Mouse (Mus musculus) hindbrain, embryonic 13.5 days (tissue): ENCODE results near the gene Son. TPM values are rescaled to one million over a fixed set of nuclear protein-coding genes. Genes with fewer than 3 reads are reported as not detected.
A peak's percentile ranks its signal among the peaks of the same experiment; 100 is the strongest.

Source experiments
- ATAC-seq: fragments of 200-750 bp; cut with Nextera tagmentation; 2 replicates; pipeline ENCODE4 v1.8.0; 2017; ENCODE audit warnings: moderate TSS enrichment; ENCODE audit not compliant: low FRiP score
- H3K27ac ChIP-seq: fragments of 300-500 bp; sonication (generic); 2 replicates; pipeline ENCODE4 v1.5.1; 2015; ENCODE audit warnings: inconsistent platforms, mild to moderate bottlenecking, moderate library complexity
- H3K27me3 ChIP-seq: fragments of 300-500 bp; sonication (generic); 2 replicates; pipeline ENCODE4 v1.6.1; 2015; ENCODE audit warnings: mild to moderate bottlenecking, inconsistent platforms
- H3K36me3 ChIP-seq: fragments of 300-500 bp; sonication (generic); 2 replicates; pipeline ENCODE4 v1.6.1; 2015; ENCODE audit warnings: mild to moderate bottlenecking, inconsistent platforms
- H3K4me1 ChIP-seq: fragments of 300-500 bp; sonication (generic); replicated peaks from 2 replicates; pipeline ENCODE4 v1.6.1; 2015; ENCODE audit warnings: inconsistent platforms
- H3K4me2 ChIP-seq: fragments of 300-500 bp; sonication (generic); 2 replicates; pipeline ENCODE4 v1.6.1; 2015; ENCODE audit warnings: inconsistent platforms, mild to moderate bottlenecking, moderate library complexity
- H3K4me3 ChIP-seq: fragments of 300-500 bp; sonication (generic); 2 replicates; pipeline ENCODE4 v1.5.1; 2015; ENCODE audit warnings: mild to moderate bottlenecking, inconsistent platforms
- H3K9ac ChIP-seq: fragments of 300-500 bp; sonication (generic); 2 replicates; pipeline ENCODE4 v1.6.1; 2015; ENCODE audit warnings: mild to moderate bottlenecking, inconsistent platforms
- H3K9me3 ChIP-seq: fragments of 300-500 bp; sonication (generic); 2 replicates; pipeline ENCODE4 v1.6.1; 2016; ENCODE audit warnings: inconsistent platforms
- WGBS: fragments of 180-500 bp; shearing (Covaris S2); methylation state at CpG from one replicate; pipeline ENCODE4 v1.1.7; 2015; 5-methylcytosine and 5-hydroxymethylcytosine counted together
- polyA plus RNA-seq: library from polyadenylated mRNA; unstranded; fragments of >200 nt; fragmentation: Nextera tagmentation; extraction: Ambion mirVana; gene quantifications from 2 replicates; pipeline ENCODE4 v1.2.1, GENCODE M21; 2015

Son gene
- polyA plus RNA-seq, result 138 and 140 TPM in 2 replicates

DNA sequence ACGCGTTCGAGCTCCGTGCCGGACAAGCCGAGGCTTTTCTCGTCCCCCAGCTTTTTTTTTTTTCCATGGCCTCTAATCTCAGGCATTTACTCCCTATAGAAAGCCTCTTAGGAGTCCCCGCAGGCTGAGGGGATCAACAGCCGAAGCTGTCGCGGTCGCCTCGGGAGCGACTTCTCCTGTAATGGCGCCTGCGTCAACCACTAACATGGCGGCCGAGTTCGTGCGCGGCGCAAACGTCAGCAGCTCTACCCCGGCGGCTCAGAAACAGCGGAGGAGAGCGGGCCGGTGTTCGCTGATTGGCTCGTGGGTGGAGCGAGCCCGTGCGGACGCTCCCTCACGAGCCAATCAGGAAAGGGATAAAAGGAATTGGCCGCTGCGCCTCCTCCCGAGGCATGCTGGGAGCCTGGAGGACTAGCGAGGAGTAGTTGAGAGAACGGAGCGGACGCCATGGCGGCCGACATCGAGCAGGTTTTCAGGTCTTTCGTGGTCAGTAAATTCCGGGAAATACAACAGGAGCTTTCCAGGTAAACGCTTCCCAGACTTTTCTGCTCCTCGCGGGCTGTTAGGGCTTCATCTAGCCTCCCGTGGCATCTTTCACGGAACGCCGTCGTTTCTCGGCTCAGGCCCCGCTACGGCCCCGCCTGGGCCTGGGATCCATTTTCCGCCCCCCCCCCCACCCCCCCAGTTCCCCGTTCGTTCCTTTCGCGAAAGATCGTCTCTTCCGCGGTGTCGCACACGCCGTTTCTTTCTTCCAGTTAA, at the start of gene Son:
Gene Son, plus strand, starts transcription at position 46 of the 759 bp plus-strand sequence.
- under 1% methylated on average over 70 of the region's 70 CpGs for WGBS
- Histone ChIP-seq H3K9ac (peak within 1 kb of the TSS; percentile 91), H3K36me3 (peaks cover 16% of the 10 kb centered on the region), H3K27me3 (no peaks in the 10 kb centered on the region), H3K4me3 (peak within 1 kb of the TSS; percentile 73), H3K27ac (peak within 1 kb of the TSS; percentile 99), H3K9me3 (no peaks in the 10 kb centered on the region), H3K4me1 (peaks cover 25% of the 10 kb centered on the region), H3K4me2 (peak within 1 kb of the TSS; percentile 92)
- peak; percentile 97 for ATAC-seq

GRCm38 (mm10) chr16:91597672-91598010, 49.7 kb upstream of the Son start, which contains the start of gene Tmem50b:
Tmem50b (minus strand) TSS chr16:91597800.
- Histone ChIP-seq H3K9me3 (no peaks in the 10 kb centered on the region), H3K9ac (peak within 1 kb of the TSS; percentile 92), H3K4me2 (peak within 1 kb of the TSS; percentile 78), H3K4me3 (peak within 1 kb of the TSS; percentile 76), H3K27ac (peak within 1 kb of the TSS; percentile 84), H3K36me3 (peaks cover 2% of the 10 kb centered on the region; the same call in 1 of the 2 replicates), H3K27me3 (peaks cover 14% of the 10 kb centered on the region), H3K4me1 (peaks cover 22% of the 10 kb centered on the region)
- peak; percentile 99 for ATAC-seq
- WGBS, result under 1% methylated on average over 34 of the region's 34 CpGs

DNA sequence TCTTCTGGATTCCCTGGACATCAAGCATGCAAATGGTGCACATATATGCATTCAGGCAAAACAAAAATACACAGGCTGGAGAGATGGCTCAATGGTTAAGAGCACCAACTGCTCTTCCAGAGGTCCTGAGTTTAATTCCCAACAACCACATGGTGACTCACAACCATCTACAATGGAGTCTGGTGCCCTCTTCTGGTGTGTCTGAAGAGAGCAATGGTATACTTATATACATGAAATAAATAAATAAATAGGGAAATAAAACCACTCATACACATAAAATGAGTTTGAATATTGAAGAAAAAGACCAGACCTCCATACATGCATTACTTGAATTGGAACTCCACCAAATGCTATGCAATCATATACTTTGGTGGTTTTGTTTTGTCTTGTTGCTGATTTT, 48.1 kb upstream of the Son start:
- no peak overlapping the region for H3K27ac ChIP-seq
- no peaks in the 10 kb centered on the region for H3K9me3 ChIP-seq
- H3K4me1 ChIP-seq, result peaks cover 17% of the 10 kb centered on the region
- no peaks in the 10 kb centered on the region for H3K36me3 ChIP-seq
- no peak for ATAC-seq
- no peak overlapping the region for H3K9ac ChIP-seq
- no peak overlapping the region for H3K4me3 ChIP-seq
- no peak overlapping the region for H3K4me2 ChIP-seq
- peaks cover 14% of the 10 kb centered on the region for H3K27me3 ChIP-seq

DNA sequence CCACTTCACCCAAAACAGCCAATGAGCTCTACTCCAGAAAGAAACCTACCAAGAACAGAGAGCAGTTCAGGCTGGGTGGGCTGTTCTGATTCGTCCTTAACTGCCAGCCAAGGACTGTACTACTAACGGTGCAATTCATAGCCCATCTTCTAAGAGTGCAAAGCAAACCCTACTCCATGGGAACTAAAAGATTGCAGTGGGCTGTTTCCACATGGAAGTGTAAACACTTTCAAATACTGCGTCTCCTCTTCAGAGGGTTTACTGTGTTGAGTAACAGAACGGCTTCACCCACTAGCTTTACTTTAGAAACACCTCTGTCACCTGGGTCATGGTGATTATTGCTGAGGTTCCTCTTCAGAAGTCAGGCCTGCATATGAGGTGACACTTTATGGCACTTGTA, 46.2 kb upstream of the Son start:
- ATAC-seq, result no peak
- WGBS, result 72% methylated on average over 4 of the region's 4 CpGs

GRCm38 (mm10) chr16:91601693-91602092, 45.6 kb upstream of the Son start:
- no peak overlapping the region for H3K4me2 ChIP-seq
- H3K9ac ChIP-seq, result no peak overlapping the region
- 81% methylated on average over 9 of the region's 9 CpGs for WGBS
- H3K4me3 ChIP-seq, result no peak overlapping the region
- H3K27me3 ChIP-seq, result peaks cover 14% of the 10 kb centered on the region
- no peak for ATAC-seq
- H3K27ac ChIP-seq, result no peak overlapping the region
- H3K4me1 ChIP-seq, result peaks cover 3% of the 10 kb centered on the region
- no peaks in the 10 kb centered on the region for H3K9me3 ChIP-seq
- H3K36me3 ChIP-seq, result no peaks in the 10 kb centered on the region

More for the DNA sequence above, 46.2 kb upstream of the Son start:
- H3K27me3 ChIP-seq, result peaks cover 14% of the 10 kb centered on the region
- H3K9me3 ChIP-seq, result no peaks in the 10 kb centered on the region
- H3K36me3 ChIP-seq, result no peaks in the 10 kb centered on the region
- H3K9ac ChIP-seq, result no peak overlapping the region
- H3K4me1 ChIP-seq, result peaks cover 10% of the 10 kb centered on the region
- no peak overlapping the region for H3K4me3 ChIP-seq
- H3K4me2 ChIP-seq, result no peak overlapping the region
- H3K27ac ChIP-seq, result no peak overlapping the region

DNA sequence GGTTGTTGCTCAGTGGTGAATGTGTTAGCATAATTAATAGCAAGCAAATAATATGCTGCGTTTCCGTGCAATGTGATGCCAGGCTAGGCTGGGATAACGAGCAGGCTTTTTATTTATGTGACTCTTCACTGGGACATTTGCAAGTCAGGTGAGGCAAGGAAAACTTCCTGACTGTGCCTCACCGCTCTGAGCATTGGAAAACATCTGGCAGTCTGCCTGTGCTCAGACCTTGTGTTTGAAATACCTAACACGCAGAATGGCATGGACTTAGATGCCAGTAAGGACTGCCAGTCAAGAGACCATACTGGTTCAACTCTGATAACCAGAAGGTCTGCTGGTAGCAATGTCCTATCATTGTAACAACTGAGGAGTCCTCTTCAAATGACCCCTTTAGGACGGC, 42.1 kb upstream of the Son start:
- no peak overlapping the region for H3K27ac ChIP-seq
- no peaks in the 10 kb centered on the region for H3K27me3 ChIP-seq
- H3K4me3 ChIP-seq, result no peak overlapping the region
- WGBS, result 83% methylated on average over 6 of the region's 6 CpGs
- no peak overlapping the region for H3K9ac ChIP-seq
- ATAC-seq, result no peak
- no peak overlapping the region for H3K4me2 ChIP-seq
- H3K9me3 ChIP-seq, result no peaks in the 10 kb centered on the region
- no peaks in the 10 kb centered on the region for H3K4me1 ChIP-seq
- no peaks in the 10 kb centered on the region for H3K36me3 ChIP-seq

- H3K9ac ChIP-seq, result no peak overlapping the region
- H3K36me3 ChIP-seq, result no peaks in the 10 kb centered on the region
- ATAC-seq, result no peak
- no peak overlapping the region for H3K4me3 ChIP-seq
- H3K4me1 ChIP-seq, result no peaks in the 10 kb centered on the region
- 91% methylated on average over 8 of the region's 8 CpGs for WGBS
- H3K27me3 ChIP-seq, result no peaks in the 10 kb centered on the region
- H3K9me3 ChIP-seq, result no peaks in the 10 kb centered on the region
- no peak overlapping the region for H3K4me2 ChIP-seq
- H3K27ac ChIP-seq, result no peak overlapping the region
These were observed 40.3 kb upstream of the Son start for GRCm38 (mm10) chr16:91606958-91607357.

DNA sequence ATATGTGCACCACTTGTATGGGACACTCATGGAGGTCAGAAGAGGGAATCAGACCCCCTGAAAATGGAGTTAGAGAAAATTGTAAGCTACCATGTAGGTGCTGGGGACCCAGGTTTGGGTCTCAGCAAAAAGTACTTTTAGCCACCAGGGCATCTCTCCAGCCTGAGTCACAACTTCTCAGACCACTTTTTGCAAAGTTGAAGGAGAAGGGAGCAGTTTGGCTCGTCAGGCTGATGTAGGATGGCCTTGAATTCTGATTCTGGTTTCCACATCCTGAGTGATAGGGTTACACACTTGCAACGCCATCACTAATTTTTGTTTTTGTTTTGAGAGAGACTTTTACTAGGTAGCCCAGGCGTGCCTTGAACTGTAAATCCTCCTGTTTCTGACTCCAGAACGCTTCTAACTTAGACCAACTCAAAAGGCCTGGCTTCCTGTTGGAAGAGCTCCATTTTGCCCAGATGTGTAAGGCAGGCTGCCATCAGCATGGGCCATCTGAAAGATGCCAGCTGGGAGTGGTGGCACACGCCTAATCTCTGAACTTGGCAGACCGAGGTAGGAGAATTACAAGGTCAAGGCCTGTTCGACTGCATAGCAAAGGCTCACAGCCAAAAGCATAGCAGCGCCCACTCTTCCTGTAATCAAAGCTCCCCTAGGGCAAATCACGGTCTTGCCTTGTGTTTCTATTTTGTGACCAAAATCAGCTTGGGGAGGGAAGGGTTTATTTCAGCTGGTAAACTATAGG, 37.6 kb upstream of the Son start:
- H3K27ac ChIP-seq, result no peak overlapping the region
- no peaks in the 10 kb centered on the region for H3K9me3 ChIP-seq
- no peak overlapping the region for H3K9ac ChIP-seq
- no peak overlapping the region for H3K4me3 ChIP-seq
- ATAC-seq, result no peak
- 83% methylated on average over 9 of the region's 9 CpGs for WGBS
- no peak overlapping the region for H3K4me2 ChIP-seq
- H3K27me3 ChIP-seq, result no peaks in the 10 kb centered on the region
- H3K4me1 ChIP-seq, result no peaks in the 10 kb centered on the region
- no peaks in the 10 kb centered on the region for H3K36me3 ChIP-seq

GRCm38 (mm10) chr16:91611248-91611647, 36.1 kb upstream of the Son start:
- no peak for ATAC-seq
- WGBS, result 79% methylated on average over 11 of the region's 11 CpGs
- Histone ChIP-seq H3K4me2 (no peak overlapping the region), H3K27me3 (no peaks in the 10 kb centered on the region), H3K9me3 (no peaks in the 10 kb centered on the region), H3K4me3 (no peak overlapping the region), H3K36me3 (no peaks in the 10 kb centered on the region), H3K9ac (no peak overlapping the region), H3K27ac (no peak overlapping the region), H3K4me1 (no peaks in the 10 kb centered on the region)

GRCm38 (mm10) chr16:91612525-91612924, 34.8 kb upstream of the Son start:
- Histone ChIP-seq H3K4me1 (no peaks in the 10 kb centered on the region), H3K27me3 (no peaks in the 10 kb centered on the region), H3K4me2 (no peak overlapping the region), H3K27ac (no peak overlapping the region), H3K36me3 (no peaks in the 10 kb centered on the region), H3K4me3 (no peak overlapping the region), H3K9ac (no peak overlapping the region), H3K9me3 (no peaks in the 10 kb centered on the region)
- ATAC-seq, result no peak
- 57% methylated on average over 5 of the region's 5 CpGs for WGBS

DNA sequence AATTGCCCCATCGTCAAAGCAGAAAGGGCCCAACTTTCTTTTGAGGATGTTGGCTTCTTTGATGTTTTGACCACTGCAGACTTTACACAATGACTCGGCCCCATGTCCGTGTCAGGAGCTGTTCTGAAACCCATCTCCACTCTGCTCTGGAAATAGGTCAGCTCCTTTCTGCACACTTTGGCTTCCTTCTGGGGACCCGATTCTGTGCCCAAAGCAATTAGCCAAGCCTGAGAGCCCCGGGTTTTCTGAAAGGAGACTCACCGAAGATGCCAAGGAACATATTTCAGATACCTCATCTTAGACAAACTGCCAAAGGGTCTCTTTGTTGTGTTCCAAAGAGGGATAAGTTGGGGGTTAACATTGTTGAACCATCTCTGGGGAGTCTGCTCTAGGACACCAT, 32.8 kb upstream of the Son start:
- ATAC-seq, result no peak
- Histone ChIP-seq H3K4me2 (no peak overlapping the region), H3K4me1 (peaks cover 5% of the 10 kb centered on the region), H3K27me3 (no peaks in the 10 kb centered on the region), H3K36me3 (no peaks in the 10 kb centered on the region), H3K9ac (no peak overlapping the region), H3K4me3 (no peak overlapping the region), H3K27ac (no peak overlapping the region), H3K9me3 (no peaks in the 10 kb centered on the region)
- WGBS, result 87% methylated on average over 6 of the region's 6 CpGs

DNA sequence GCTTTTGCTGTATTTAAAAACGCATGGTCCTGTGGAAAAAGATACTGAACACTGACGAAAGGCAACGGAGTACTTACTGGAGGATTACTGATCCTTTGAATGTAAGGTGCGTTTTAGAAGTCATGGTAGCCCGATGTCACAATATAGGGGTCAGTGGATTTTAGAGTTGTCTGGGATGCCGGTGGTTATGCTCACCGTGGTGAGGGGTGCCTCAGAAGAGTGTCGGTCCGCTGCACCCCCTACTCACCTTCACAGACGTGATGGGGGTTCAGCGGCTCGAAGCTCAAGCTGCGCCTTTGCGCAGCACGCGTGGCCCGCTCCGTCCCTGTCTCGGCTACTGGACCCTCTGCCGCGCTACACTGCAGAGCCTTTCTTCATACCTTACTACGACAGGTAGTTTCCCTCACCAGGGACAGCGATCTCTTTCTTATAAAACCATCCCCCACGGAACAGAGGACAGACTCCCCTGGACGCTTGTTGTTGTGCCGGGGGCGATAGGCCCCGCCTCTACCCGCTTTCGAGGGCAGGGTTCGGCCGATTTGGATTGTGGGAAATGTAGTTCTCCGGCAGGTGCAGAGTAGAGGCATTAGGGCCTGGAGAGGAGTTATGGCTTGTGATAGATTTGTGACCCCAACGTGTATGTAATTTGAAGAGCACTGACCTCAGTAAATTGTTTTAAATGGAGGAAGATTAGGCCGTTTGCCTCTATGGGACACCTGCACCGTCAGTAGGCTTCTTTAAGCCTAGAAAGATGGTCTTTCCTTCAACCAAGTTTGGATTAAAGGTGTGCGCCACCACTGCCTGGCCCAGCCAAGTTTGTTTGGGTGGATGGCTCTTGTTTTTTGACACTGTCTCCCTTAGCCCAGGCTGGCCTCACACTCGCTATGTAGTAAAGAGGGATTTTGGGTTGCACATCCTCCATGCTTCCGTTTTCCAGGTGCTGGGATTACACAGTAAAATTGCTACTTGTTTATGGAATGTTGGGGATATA, 28.5 kb upstream of the Son start, which contains the start of gene Dnajc28:
Gene Dnajc28, minus strand, starts transcription at position 516 of the 991 bp plus-strand sequence.
- Histone ChIP-seq H3K36me3 (peaks cover 40% of the 10 kb centered on the region), H3K4me1 (peaks cover 5% of the 10 kb centered on the region), H3K27ac (0 out of 2 replicates have a peak within 1 kb of the TSS, but pooled peaks have one; percentile 19), H3K4me3 (peak within 1 kb of the TSS; percentile 64), H3K9me3 (no peaks in the 10 kb centered on the region), H3K27me3 (no peaks in the 10 kb centered on the region), H3K9ac (peak within 1 kb of the TSS; percentile 80), H3K4me2 (peak within 1 kb of the TSS; percentile 76)
- WGBS, result 10% methylated on average over 39 of the region's 39 CpGs
- peak; percentile 94 for ATAC-seq
